Mouse (Mus musculus) heart, postnatal 36 days (tissue): ENCODE results near the gene Ccdc186. TPM values are rescaled to one million over a fixed set of nuclear protein-coding genes. Genes with fewer than 3 reads are reported as not detected.
"Not testable (repeated sequence)": the region's sequence is repeated elsewhere in the genome, so short reads cannot be mapped to it uniquely, and the experiment has no call there.

Experiments used
- DNase-seq, 2 experiments: peaks; one replicate each; pipeline ENCODE4 v3.0.0; 2021 to 2022
- intact Hi-C: fragments of 180-260 bp; cut with DNase I; formaldehyde crosslinking; loops from one replicate; pipeline ENCODE4 v1.15.1; 2025
- total RNA-seq, 2 experiments: library from RNA; stranded (reverse); gene quantifications; 2 replicates each; pipeline ENCODE4 v1.2.3; 2021

Ccdc186 gene
- total RNA-seq, 2 experiments from 2014 or later: 26.8 to 28.8 TPM

GRCm38 (mm10) chr19:56802352-56802746 lies 19.6 kb downstream of the Ccdc186 start:
- no peak for DNase-seq
- intact Hi-C loops: no loop called here

GRCm38 (mm10) chr19:56801656-56802351 lies 20.2 kb downstream of the Ccdc186 start:
- peak in 1 of 2 experiments; percentile 11 for DNase-seq
- intact Hi-C loops: no loop called here

GRCm38 (mm10) chr19:56800930-56801655 lies 20.9 kb downstream of the Ccdc186 start:
- no peak for DNase-seq
- intact Hi-C loops: no loop called here

- intact Hi-C loops: no loop called here
- DNase-seq: no peak
Measured at GRCm38 (mm10) chr19:56800226-56800625, 21.8 kb downstream of the Ccdc186 start.

- no peak for DNase-seq
- intact Hi-C loops: no loop called here
Measured at GRCm38 (mm10) chr19:56797376-56797775, 24.6 kb downstream of the Ccdc186 start.

GRCm38 (mm10) chr19:56788952-56789351 lies 33.0 kb downstream of the Ccdc186 start:
- intact Hi-C loops: no loop called here
- DNase-seq: no peak

- no peak for DNase-seq
- intact Hi-C loops: no loop called here
Measured at GRCm38 (mm10) chr19:56787911-56788310, 34.1 kb downstream of the Ccdc186 start.

- intact Hi-C loops: loop anchor here (10.0 kb wide), 1 partner anchor 104 kb away; no protein-coding TSS in a partner anchor
- DNase-seq: not testable (repeated sequence)
Measured at GRCm38 (mm10) chr19:56778532-56778931, 43.5 kb downstream of the Ccdc186 start.

- intact Hi-C loops: loop anchor here (1.0 to 10.0 kb wide), 3 partner anchors 102 to 355 kb away; no protein-coding TSS in a partner anchor
- DNase-seq: peak; percentile 44 to 49
Measured at GRCm38 (mm10) chr19:56776719-56777382, 45.1 kb downstream of the Ccdc186 start.

- DNase-seq: peak; percentile 32 to 44
- intact Hi-C loops: loop anchor here (2.0 to 10.0 kb wide), 2 partner anchors 53 to 101 kb away; partner anchors contain the start of gene Adrb1
Measured at GRCm38 (mm10) chr19:56775893-56776718, 45.9 kb downstream of the Ccdc186 start.

GRCm38 (mm10) chr19:56774971-56775892 lies 46.8 kb downstream of the Ccdc186 start:
- intact Hi-C loops: loop anchor here (1.0 to 10.0 kb wide), 3 partner anchors 29 to 100 kb away; partner anchors contain the start of gene Adrb1
- DNase-seq: peak; percentile 16 to 38

- DNase-seq: peak; percentile 42 to 57
- intact Hi-C loops: loop anchor here (1.0 to 10.0 kb wide), 3 partner anchors 28 to 100 kb away; partner anchors contain the start of gene Adrb1
Measured at GRCm38 (mm10) chr19:56774408-56774962, 47.5 kb downstream of the Ccdc186 start.

GRCm38 (mm10) chr19:56773393-56773971 lies 48.5 kb downstream of the Ccdc186 start:
- DNase-seq: no peak
- intact Hi-C loops: loop anchor here (10.0 kb wide), 1 partner anchor 99 kb away; no protein-coding TSS in a partner anchor

GRCm38 (mm10) chr19:56772158-56772557 lies 49.8 kb downstream of the Ccdc186 start:
- intact Hi-C loops: loop anchor here (10.0 kb wide), 1 partner anchor 97 kb away; no protein-coding TSS in a partner anchor
- no peak for DNase-seq

- DNase-seq: no peak
- intact Hi-C loops: no loop called here
Measured at GRCm38 (mm10) chr19:56769024-56769423, 53.0 kb downstream of the Ccdc186 start.

GRCm38 (mm10) chr19:56762686-56763085 lies 59.3 kb downstream of the Ccdc186 start:
- DNase-seq: no peak
- intact Hi-C loops: no loop called here

GRCm38 (mm10) chr19:56761727-56762126 lies 60.3 kb downstream of the Ccdc186 start:
- DNase-seq: no peak
- intact Hi-C loops: no loop called here

GRCm38 (mm10) chr19:56761096-56761495 lies 60.9 kb downstream of the Ccdc186 start:
- intact Hi-C loops: no loop called here
- no peak for DNase-seq
